Mouse (Mus musculus): ENCODE measurements around the gene Wwtr1. TPM values are rescaled to one million over a fixed set of nuclear protein-coding genes. Genes with fewer than 3 reads are reported as not detected.

The Wwtr1 gene
- polyA plus RNA-seq, 1 experiment from 2014 or later, result 10.4 TPM

DNA sequence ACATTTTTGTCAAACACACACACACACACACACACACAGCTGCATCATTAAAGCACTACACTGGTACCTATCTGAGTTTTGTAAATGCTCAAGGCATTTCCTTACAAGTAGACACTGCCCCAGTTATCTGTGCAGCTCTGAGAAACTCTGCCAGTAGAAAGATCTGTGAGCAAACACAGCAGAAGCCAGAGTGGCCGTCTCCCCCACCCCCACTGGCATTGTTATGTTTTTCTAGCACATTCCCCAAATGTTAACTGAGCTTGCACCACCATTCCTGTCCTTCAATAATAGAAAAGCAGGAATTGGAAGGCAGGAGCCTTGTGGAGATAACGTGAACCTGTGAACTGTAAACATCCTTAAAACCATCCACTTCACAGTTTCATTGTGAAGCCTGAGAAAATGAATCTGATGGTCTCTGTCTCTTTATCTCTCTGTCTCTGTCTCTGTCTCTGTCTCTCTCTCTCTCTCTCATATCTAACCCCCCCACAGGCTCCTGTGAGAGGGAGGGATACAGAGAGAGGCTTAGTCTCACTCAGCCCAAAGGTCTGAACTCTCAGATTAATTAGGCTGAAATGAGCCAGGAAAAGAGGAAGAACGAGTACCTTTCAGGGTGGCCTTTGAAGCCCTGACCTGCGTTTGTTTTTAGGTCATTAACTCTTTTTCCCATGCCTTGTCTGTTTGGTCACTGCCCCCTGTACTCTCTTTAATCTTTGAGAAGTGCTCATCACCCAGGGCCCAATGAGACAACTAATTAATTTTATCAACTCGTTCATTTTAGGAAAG, 146.8 kb downstream of the Wwtr1 start:
- no peak overlapping the region for H3K4me3 ChIP-seq (ENCODE audit: low read depth, low read length)
- WGBS, result 35% methylated on average over 5 of the region's 5 CpGs
- no peaks in the 10 kb centered on the region for H3K9me3 ChIP-seq (replicated peaks; ENCODE audit: control insufficient read depth, low read length)
- H3K27me3 ChIP-seq (ENCODE audit: control insufficient read depth, insufficient read depth, low read length), result no peaks in the 10 kb centered on the region
- H3K4me1 ChIP-seq (ENCODE audit: control insufficient read depth, insufficient read depth, low read length), result no peaks in the 10 kb centered on the region
- ATAC-seq (replicated peaks; ENCODE audit: insufficient number of reproducible peaks, low FRiP score, low TSS enrichment, low read depth), result no peak
- H3K36me3 ChIP-seq (replicated peaks; ENCODE audit: control insufficient read depth, insufficient read depth, low read depth, low read length), result no peaks in the 10 kb centered on the region
- no peak for DNase-seq (ENCODE audit: low spot score)
- no peak overlapping the region for H3K9ac ChIP-seq (replicated peaks; ENCODE audit: low read length)
- H3K4me2 ChIP-seq (ENCODE audit: low read depth, low read length), result no peak overlapping the region
- H3K27ac ChIP-seq (replicated peaks; ENCODE audit: low read depth, low read length), result no peak overlapping the region

DNA sequence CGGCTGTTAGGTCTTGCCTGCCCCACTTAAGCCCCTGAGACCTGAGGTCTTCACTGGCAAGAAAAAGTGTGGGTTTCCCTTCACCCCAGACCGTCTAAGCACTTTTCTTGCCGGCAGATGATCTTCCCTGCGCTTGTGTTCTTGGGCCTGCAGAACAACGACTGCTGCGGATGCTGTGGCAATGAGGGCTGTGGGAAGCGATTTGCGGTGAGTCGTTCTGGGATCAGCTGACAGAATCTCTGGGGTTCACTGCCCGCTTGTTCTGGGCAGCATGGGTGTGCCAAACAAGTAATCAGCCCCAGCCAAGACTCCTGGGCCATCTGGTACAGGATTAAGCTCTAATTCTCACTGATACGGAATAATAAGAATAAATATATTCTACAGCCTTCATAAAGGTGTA, 149.4 kb downstream of the Wwtr1 start:
- no peaks in the 10 kb centered on the region for H3K9me3 ChIP-seq (replicated peaks; ENCODE audit: control insufficient read depth, low read length)
- H3K36me3 ChIP-seq (replicated peaks; ENCODE audit: control insufficient read depth, insufficient read depth, low read depth, low read length), result no peaks in the 10 kb centered on the region
- no peak for DNase-seq (ENCODE audit: low spot score)
- ATAC-seq (replicated peaks; ENCODE audit: insufficient number of reproducible peaks, low FRiP score, low TSS enrichment, low read depth), result no peak
- H3K4me3 ChIP-seq (ENCODE audit: low read depth, low read length), result no peak overlapping the region
- H3K9ac ChIP-seq (replicated peaks; ENCODE audit: low read length), result no peak overlapping the region
- WGBS, result 92% methylated on average over 11 of the region's 11 CpGs
- H3K27me3 ChIP-seq (ENCODE audit: control insufficient read depth, insufficient read depth, low read length), result no peaks in the 10 kb centered on the region
- no peaks in the 10 kb centered on the region for H3K4me1 ChIP-seq (ENCODE audit: control insufficient read depth, insufficient read depth, low read length)
- no peak overlapping the region for H3K4me2 ChIP-seq (ENCODE audit: low read depth, low read length)
- H3K27ac ChIP-seq (replicated peaks; ENCODE audit: low read depth, low read length), result no peak overlapping the region

GRCm38 (mm10) chr3:57425089-57425730, 150.5 kb downstream of the Wwtr1 start, which contains the start of gene Tm4sf4:
TSS of gene Tm4sf4 (plus strand) at chr3:57425314.
- 68% methylated on average over 10 of the region's 10 CpGs for WGBS
- H3K4me1 ChIP-seq (ENCODE audit: control insufficient read depth, insufficient read depth, low read length), result no peaks in the 10 kb centered on the region

DNA sequence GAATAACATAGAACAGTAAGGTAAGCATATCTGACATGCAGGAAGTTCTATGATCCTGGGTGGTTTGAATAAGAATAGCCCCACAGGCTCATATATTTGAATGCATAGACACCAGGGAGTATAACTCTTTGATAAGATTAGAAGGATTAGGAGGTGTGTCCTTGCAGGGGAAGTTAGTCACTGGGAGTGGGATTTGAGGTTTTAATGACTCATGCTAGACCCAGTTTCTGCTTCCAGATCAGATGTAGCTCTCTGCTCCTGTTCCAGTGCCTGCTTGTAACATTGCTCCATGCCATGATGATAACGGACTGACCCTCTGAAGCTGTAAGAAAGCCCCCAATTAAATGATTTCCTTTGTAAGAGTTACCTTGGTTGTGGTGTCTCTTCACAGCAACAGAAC, 155.1 kb downstream of the Wwtr1 start:
- Histone ChIP-seq H3K27ac (replicated peaks; ENCODE audit: low read depth, low read length) (no peak overlapping the region), H3K9ac (replicated peaks; ENCODE audit: low read length) (no peak overlapping the region), H3K36me3 (replicated peaks; ENCODE audit: control insufficient read depth, insufficient read depth, low read depth, low read length) (no peaks in the 10 kb centered on the region), H3K9me3 (replicated peaks; ENCODE audit: control insufficient read depth, low read length) (no peaks in the 10 kb centered on the region), H3K4me1 (ENCODE audit: control insufficient read depth, insufficient read depth, low read length) (no peaks in the 10 kb centered on the region), H3K4me2 (ENCODE audit: low read depth, low read length) (no peak overlapping the region), H3K4me3 (ENCODE audit: low read depth, low read length) (no peak overlapping the region), H3K27me3 (ENCODE audit: control insufficient read depth, insufficient read depth, low read length) (no peaks in the 10 kb centered on the region)
- DNase-seq (ENCODE audit: low spot score) (no peak), ATAC-seq (replicated peaks; ENCODE audit: insufficient number of reproducible peaks, low FRiP score, low TSS enrichment, low read depth) (no peak)
- 96% methylated on average over 1 of the region's 1 CpGs for WGBS

More at GRCm38 (mm10) chr3:57425089-57425730, 150.5 kb downstream of the Wwtr1 start, which contains the start of gene Tm4sf4:
- ATAC-seq (replicated peaks; ENCODE audit: insufficient number of reproducible peaks, low FRiP score, low TSS enrichment, low read depth), result no peak
- no peak for DNase-seq (ENCODE audit: low spot score)
- Histone ChIP-seq H3K27ac (replicated peaks; ENCODE audit: low read depth, low read length) (no peak within 1 kb of the TSS), H3K9ac (replicated peaks; ENCODE audit: low read length) (no peak within 1 kb of the TSS), H3K9me3 (replicated peaks; ENCODE audit: control insufficient read depth, low read length) (no peaks in the 10 kb centered on the region), H3K27me3 (ENCODE audit: control insufficient read depth, insufficient read depth, low read length) (no peaks in the 10 kb centered on the region), H3K4me2 (ENCODE audit: low read depth, low read length) (no peak within 1 kb of the TSS), H3K4me3 (ENCODE audit: low read depth, low read length) (no peak within 1 kb of the TSS), H3K36me3 (replicated peaks; ENCODE audit: control insufficient read depth, insufficient read depth, low read depth, low read length) (no peaks in the 10 kb centered on the region)

DNA sequence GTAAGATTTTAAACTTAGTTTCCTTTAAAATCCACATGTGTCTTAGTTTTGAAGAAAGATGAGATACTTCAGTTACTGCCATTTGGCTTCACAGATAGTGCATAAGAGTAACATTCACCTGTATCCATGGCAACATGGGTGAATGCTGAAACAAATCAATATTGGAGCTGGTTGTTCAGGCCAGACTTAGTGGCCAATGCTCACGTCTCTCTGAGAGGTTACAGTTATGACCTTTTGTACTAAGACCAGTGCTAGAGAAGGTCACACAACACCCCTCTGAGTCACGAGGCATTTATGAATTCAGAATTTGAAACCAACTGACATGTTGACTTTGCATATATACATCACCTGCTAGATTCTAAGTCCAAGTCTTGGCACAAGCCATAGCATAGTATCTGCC, 155.5 kb downstream of the Wwtr1 start:
- H3K4me3 ChIP-seq (ENCODE audit: low read depth, low read length), result no peak overlapping the region
- 85% methylated on average over 2 of the region's 2 CpGs for WGBS
- no peak overlapping the region for H3K4me2 ChIP-seq (ENCODE audit: low read depth, low read length)
- H3K36me3 ChIP-seq (replicated peaks; ENCODE audit: control insufficient read depth, insufficient read depth, low read depth, low read length), result no peaks in the 10 kb centered on the region
- DNase-seq (ENCODE audit: low spot score) (no peak), ATAC-seq (replicated peaks; ENCODE audit: insufficient number of reproducible peaks, low FRiP score, low TSS enrichment, low read depth) (no peak)
- no peaks in the 10 kb centered on the region for H3K4me1 ChIP-seq (ENCODE audit: control insufficient read depth, insufficient read depth, low read length)
- no peak overlapping the region for H3K27ac ChIP-seq (replicated peaks; ENCODE audit: low read depth, low read length)
- H3K27me3 ChIP-seq (ENCODE audit: control insufficient read depth, insufficient read depth, low read length), result no peaks in the 10 kb centered on the region
- no peak overlapping the region for H3K9ac ChIP-seq (replicated peaks; ENCODE audit: low read length)
- H3K9me3 ChIP-seq (replicated peaks; ENCODE audit: control insufficient read depth, low read length), result no peaks in the 10 kb centered on the region

DNA sequence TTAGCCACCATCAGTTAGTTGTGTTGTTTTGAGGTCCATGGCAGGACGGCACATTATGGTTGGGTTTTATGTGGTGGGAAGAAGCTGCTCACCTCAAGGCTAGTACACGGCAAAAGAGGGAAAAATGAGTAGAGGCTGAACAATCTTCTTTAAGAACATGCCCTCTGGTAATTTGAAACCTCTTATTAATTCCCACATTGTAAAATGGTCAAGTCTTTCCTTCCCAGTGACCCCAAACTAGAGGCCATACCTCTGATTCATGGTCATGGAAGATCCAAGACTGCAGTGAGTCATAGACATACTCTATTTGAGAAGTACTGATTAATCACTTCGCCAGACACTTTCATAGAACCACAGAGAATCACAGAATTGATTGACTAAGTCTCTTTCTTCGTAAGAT, 164.2 kb downstream of the Wwtr1 start:
- H3K36me3 ChIP-seq (replicated peaks; ENCODE audit: control insufficient read depth, insufficient read depth, low read depth, low read length), result no peaks in the 10 kb centered on the region
- H3K9me3 ChIP-seq (replicated peaks; ENCODE audit: control insufficient read depth, low read length), result no peaks in the 10 kb centered on the region
- H3K27ac ChIP-seq (replicated peaks; ENCODE audit: low read depth, low read length), result no peak overlapping the region
- no peak overlapping the region for H3K9ac ChIP-seq (replicated peaks; ENCODE audit: low read length)
- H3K4me2 ChIP-seq (ENCODE audit: low read depth, low read length), result no peak overlapping the region
- DNase-seq (ENCODE audit: low spot score), result no peak
- ATAC-seq (replicated peaks; ENCODE audit: insufficient number of reproducible peaks, low FRiP score, low TSS enrichment, low read depth), result no peak
- WGBS, result 81% methylated on average over 4 of the region's 4 CpGs
- no peaks in the 10 kb centered on the region for H3K27me3 ChIP-seq (ENCODE audit: control insufficient read depth, insufficient read depth, low read length)
- no peaks in the 10 kb centered on the region for H3K4me1 ChIP-seq (ENCODE audit: control insufficient read depth, insufficient read depth, low read length)
- H3K4me3 ChIP-seq (ENCODE audit: low read depth, low read length), result no peak overlapping the region

Small RNA genes lying within 50 kb of the gene (microRNA-seq; reads per million reads assigned to microRNA genes)
- not detected for gene Mir6377 (ENCODE audit: borderline number of aligned reads)

Other genes with a start within 250 kb of the Wwtr1 start
- gene Tm4sf4, start 150.6 kb downstream of the Wwtr1 start, polyA plus RNA-seq (2014; fragmentation: Nextera tagmentation; extraction: Ambion mirVana), result not detected in 2 replicates
- gene Commd2, start 75.8 kb upstream of the Wwtr1 start, polyA plus RNA-seq (2014; fragmentation: Nextera tagmentation; extraction: Ambion mirVana), result 97.8 and 102 TPM in 2 replicates
- gene Ankub1, start 116.9 kb upstream of the Wwtr1 start, polyA plus RNA-seq (2014; fragmentation: Nextera tagmentation; extraction: Ambion mirVana), result 0.20 TPM in 1 of 2 replicates, not detected in the other
- gene Rnf13, start 160.2 kb upstream of the Wwtr1 start, polyA plus RNA-seq (2014; fragmentation: Nextera tagmentation; extraction: Ambion mirVana), result 47.4 and 51.3 TPM in 2 replicates